Mouse (Mus musculus): ENCODE data around the gene Cadps2. TPM values are rescaled to one million over a fixed set of nuclear protein-coding genes. Genes with fewer than 3 reads are reported as not detected.

The Cadps2 gene
- polyA plus RNA-seq, 1 experiment from 2014 or later = 3.2 TPM

- Histone ChIP-seq H3K36me3 (no peaks in the 10 kb centered on the region), H3K9me3 (no peaks in the 10 kb centered on the region), H3K27me3 (peaks cover 31% of the 10 kb centered on the region), H3K9ac (replicated peaks) (no peak overlapping the region), H3K27ac (replicated peaks) (no peak overlapping the region), H3K4me2 (replicated peaks) (no peak overlapping the region), H3K4me1 (no peaks in the 10 kb centered on the region; the same call in 1 of the 2 replicates), H3K4me3 (no peak overlapping the region)
- 88% methylated on average over 2 of the region's 2 CpGs for WGBS
- ATAC-seq (ENCODE audit: low FRiP score, low read depth) = no peak
Observed at GRCm38 (mm10) chr6:23394131-23394530, 445.1 kb downstream of the Cadps2 start.

DNA sequence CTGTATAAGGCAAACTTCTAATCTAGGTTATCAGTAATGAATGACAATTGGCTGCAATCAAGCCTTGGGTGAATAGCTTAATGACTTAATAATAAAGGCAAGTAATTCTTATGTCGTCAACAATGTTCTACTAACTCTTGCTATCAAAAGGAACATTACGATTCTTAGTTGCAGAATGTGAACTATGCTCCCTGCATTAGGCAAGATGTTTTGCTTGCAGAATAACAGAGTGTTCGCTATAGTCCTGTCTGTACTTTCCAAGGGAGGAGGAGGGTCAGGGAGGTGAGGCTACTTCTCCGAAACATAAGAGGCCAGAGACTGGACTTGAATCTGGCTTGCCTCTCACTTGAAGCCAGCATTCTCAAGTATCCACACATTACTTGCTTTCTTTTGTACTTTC lies 446.5 kb downstream of the Cadps2 start:
- WGBS = 90% methylated on average over 4 of the region's 4 CpGs
- Histone ChIP-seq H3K4me1 (no peaks in the 10 kb centered on the region; the same call in 1 of the 2 replicates), H3K9ac (replicated peaks) (no peak overlapping the region), H3K9me3 (no peaks in the 10 kb centered on the region), H3K27ac (replicated peaks) (no peak overlapping the region), H3K4me2 (replicated peaks) (no peak overlapping the region), H3K4me3 (no peak overlapping the region), H3K27me3 (peaks cover 37% of the 10 kb centered on the region), H3K36me3 (no peaks in the 10 kb centered on the region)
- ATAC-seq (ENCODE audit: low FRiP score, low read depth) = no peak

- H3K27me3 ChIP-seq = peaks cover 46% of the 10 kb centered on the region
- H3K27ac ChIP-seq (replicated peaks) = no peak overlapping the region
- no peak overlapping the region for H3K4me2 ChIP-seq (replicated peaks)
- WGBS = 8% methylated on average over 5 of the region's 5 CpGs
- H3K9ac ChIP-seq (replicated peaks) = no peak overlapping the region
- no peaks in the 10 kb centered on the region for H3K36me3 ChIP-seq
- no peak overlapping the region for H3K4me3 ChIP-seq
- peak; percentile 64; the same call in 1 of the 2 replicates for ATAC-seq (ENCODE audit: low FRiP score, low read depth)
- H3K4me1 ChIP-seq = peaks cover 20% of the 10 kb centered on the region
- H3K9me3 ChIP-seq = no peaks in the 10 kb centered on the region
Observed at GRCm38 (mm10) chr6:23386711-23387110, 452.5 kb downstream of the Cadps2 start.

DNA sequence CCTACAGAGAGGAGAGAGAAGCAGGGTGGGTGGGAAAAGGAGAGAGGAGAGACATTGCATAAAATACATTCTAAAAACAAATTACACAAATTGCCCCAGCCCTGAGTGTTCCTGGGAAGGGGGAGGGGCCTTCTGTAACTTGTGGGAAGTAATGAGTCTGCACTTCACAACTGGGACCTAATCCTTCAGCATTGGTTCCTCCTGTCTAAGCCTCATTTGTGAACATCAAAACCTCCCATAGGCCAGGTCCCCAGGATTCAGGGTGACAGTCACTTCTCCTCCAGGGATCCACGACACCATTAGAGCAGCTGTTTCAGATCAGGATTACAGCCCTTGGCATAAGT lies 456.2 kb downstream of the Cadps2 start:
- Histone ChIP-seq H3K4me3 (no peak overlapping the region), H3K4me2 (replicated peaks) (peak overlapping the region; percentile 28), H3K9ac (replicated peaks) (no peak overlapping the region), H3K36me3 (no peaks in the 10 kb centered on the region), H3K4me1 (peaks cover 20% of the 10 kb centered on the region), H3K27ac (replicated peaks) (no peak overlapping the region), H3K9me3 (no peaks in the 10 kb centered on the region), H3K27me3 (peaks cover 41% of the 10 kb centered on the region)
- 5% methylated on average over 1 of the region's 1 CpGs for WGBS
- peak; percentile 81; the same call in 1 of the 2 replicates for ATAC-seq (ENCODE audit: low FRiP score, low read depth)

DNA sequence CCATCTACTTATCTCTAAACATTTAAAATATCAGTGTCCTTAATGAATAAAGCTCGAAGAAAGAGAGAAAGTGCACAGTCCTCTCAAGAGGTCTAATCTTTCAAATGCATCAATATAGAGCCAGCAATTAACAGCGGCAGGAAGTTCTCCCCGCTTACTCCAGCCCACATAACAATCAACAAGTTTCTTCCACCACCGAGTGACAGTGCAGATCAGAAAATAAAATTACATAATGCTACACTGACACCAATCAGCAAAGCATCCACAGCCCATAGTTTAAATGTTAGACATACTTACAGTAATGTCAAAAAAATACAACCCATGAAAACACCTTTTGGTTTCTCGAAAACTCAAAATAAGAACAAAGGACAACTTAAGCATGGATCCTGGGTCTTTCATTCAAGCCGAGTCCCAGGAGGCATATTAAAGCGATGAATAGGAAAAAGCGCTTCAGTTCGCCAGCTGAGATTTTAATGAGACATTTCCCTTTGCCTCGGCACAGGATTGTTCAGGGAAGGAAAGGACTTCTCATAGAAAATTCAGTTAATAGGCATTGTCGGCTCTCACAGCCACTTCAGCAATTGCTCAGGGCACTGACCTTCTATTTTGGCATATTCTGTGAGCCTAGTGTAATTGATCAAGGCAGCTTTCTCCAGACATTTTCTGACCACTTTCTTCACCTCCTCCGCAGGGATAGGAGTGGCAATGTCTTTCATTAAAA lies 456.8 kb downstream of the Cadps2 start:
- H3K4me1 ChIP-seq = peaks cover 20% of the 10 kb centered on the region
- no peak overlapping the region for H3K4me3 ChIP-seq
- no peak overlapping the region for H3K9ac ChIP-seq (replicated peaks)
- H3K27me3 ChIP-seq = peaks cover 39% of the 10 kb centered on the region
- H3K27ac ChIP-seq (replicated peaks) = no peak overlapping the region
- 10% methylated on average over 12 of the region's 12 CpGs for WGBS
- ATAC-seq (ENCODE audit: low FRiP score, low read depth) = peak; percentile 74
- H3K4me2 ChIP-seq (replicated peaks) = peak overlapping the region; percentile 28
- H3K36me3 ChIP-seq = no peaks in the 10 kb centered on the region
- H3K9me3 ChIP-seq = no peaks in the 10 kb centered on the region

DNA sequence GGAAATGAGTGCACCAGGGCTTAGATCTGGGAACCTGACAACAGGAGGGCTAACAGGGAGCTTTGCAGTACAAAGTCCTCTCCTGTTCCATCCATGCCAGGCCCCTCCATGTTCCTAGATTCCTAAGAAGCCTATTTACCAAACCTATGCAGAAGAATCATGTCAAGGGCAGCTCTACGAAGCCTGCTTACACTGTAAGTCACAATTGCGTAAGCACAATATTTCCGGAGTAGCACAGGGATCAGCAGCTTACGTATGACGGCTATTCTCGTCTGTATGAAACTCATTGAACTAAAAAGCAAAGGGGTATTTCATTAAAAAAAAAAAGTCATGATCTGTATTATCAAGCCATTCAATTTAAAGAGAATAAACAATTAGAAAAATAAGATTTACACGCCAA lies 462.9 kb downstream of the Cadps2 start:
- 90% methylated on average over 7 of the region's 7 CpGs for WGBS
- peaks cover 9% of the 10 kb centered on the region for H3K27me3 ChIP-seq

DNA sequence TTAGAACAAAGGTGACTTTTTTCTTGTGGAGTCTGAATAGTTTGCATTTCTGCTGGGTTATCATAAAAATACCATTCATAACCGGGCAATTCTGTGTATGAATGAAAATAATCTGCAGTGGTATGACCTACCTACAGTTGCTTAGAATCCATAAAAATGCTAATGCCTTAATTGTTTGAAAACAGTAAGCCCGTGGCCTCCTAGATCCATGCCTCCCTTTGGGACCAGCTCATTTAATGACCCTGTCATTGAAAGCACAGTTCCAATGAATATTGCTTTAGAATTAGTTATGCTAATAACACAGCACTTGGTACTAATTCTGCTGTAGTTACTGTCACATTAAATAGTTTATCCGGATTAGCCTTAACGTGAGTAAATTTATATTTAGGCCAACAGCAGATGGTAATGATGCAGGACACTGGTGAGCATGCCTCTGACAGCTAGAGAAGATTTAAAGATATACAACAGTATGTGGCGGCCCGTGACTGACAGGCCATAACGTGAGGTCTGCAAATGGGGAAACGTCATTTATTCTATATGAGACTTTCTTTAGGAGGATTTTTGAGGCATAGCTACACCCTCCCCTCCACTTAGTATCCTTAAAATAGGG lies 477.3 kb downstream of the Cadps2 start:
- H3K27me3 ChIP-seq = no peaks in the 10 kb centered on the region
- WGBS = 66% methylated on average over 8 of the region's 8 CpGs
- peaks cover 10% of the 10 kb centered on the region; the same call in 1 of the 2 replicates for H3K4me1 ChIP-seq
- H3K9ac ChIP-seq (replicated peaks) = no peak overlapping the region
- H3K27ac ChIP-seq (replicated peaks) = no peak overlapping the region
- peak; percentile 63 for ATAC-seq (ENCODE audit: low FRiP score, low read depth)
- no peaks in the 10 kb centered on the region for H3K36me3 ChIP-seq
- H3K9me3 ChIP-seq = no peaks in the 10 kb centered on the region
- H3K4me3 ChIP-seq = no peak overlapping the region
- no peak overlapping the region for H3K4me2 ChIP-seq (replicated peaks)

More for the DNA sequence above, 462.9 kb downstream of the Cadps2 start:
- Histone ChIP-seq H3K27ac (replicated peaks) (no peak overlapping the region), H3K4me2 (replicated peaks) (no peak overlapping the region), H3K9me3 (no peaks in the 10 kb centered on the region), H3K9ac (replicated peaks) (no peak overlapping the region), H3K36me3 (no peaks in the 10 kb centered on the region), H3K4me3 (no peak overlapping the region), H3K4me1 (no peaks in the 10 kb centered on the region)
- no peak for ATAC-seq (ENCODE audit: low FRiP score, low read depth)

- peaks cover 10% of the 10 kb centered on the region; the same call in 1 of the 2 replicates for H3K4me1 ChIP-seq
- no peak overlapping the region for H3K27ac ChIP-seq (replicated peaks)
- WGBS = 59% methylated on average over 2 of the region's 2 CpGs
- H3K27me3 ChIP-seq = no peaks in the 10 kb centered on the region; the same call in 1 of the 2 replicates
- no peak overlapping the region for H3K4me3 ChIP-seq
- no peak for ATAC-seq (ENCODE audit: low FRiP score, low read depth)
- H3K4me2 ChIP-seq (replicated peaks) = no peak overlapping the region
- no peak overlapping the region for H3K9ac ChIP-seq (replicated peaks)
- H3K9me3 ChIP-seq = no peaks in the 10 kb centered on the region
- no peaks in the 10 kb centered on the region for H3K36me3 ChIP-seq
Observed at GRCm38 (mm10) chr6:23360596-23360995, 478.6 kb downstream of the Cadps2 start.

- Histone ChIP-seq H3K36me3 (no peaks in the 10 kb centered on the region), H3K4me3 (no peak overlapping the region), H3K4me1 (peaks cover 16% of the 10 kb centered on the region; the same call in 1 of the 2 replicates), H3K9me3 (no peaks in the 10 kb centered on the region), H3K27ac (replicated peaks) (no peak overlapping the region), H3K4me2 (replicated peaks) (no peak overlapping the region), H3K9ac (replicated peaks) (no peak overlapping the region), H3K27me3 (no peaks in the 10 kb centered on the region; the same call in 1 of the 2 replicates)
- WGBS = 47% methylated on average over 4 of the region's 4 CpGs
- ATAC-seq (ENCODE audit: low FRiP score, low read depth) = no peak
Observed at GRCm38 (mm10) chr6:23356141-23356540, 483.1 kb downstream of the Cadps2 start.

- H3K4me1 ChIP-seq = peaks cover 13% of the 10 kb centered on the region; the same call in 1 of the 2 replicates
- H3K36me3 ChIP-seq = no peaks in the 10 kb centered on the region
- peak; percentile 86 for ATAC-seq (ENCODE audit: low FRiP score, low read depth)
- H3K9me3 ChIP-seq = no peaks in the 10 kb centered on the region
- H3K4me3 ChIP-seq = no peak overlapping the region
- H3K27me3 ChIP-seq = no peaks in the 10 kb centered on the region; the same call in 1 of the 2 replicates
- H3K4me2 ChIP-seq (replicated peaks) = no peak overlapping the region
- H3K9ac ChIP-seq (replicated peaks) = no peak overlapping the region
- H3K27ac ChIP-seq (replicated peaks) = no peak overlapping the region
- WGBS = 2% methylated on average over 7 of the region's 7 CpGs
Observed at GRCm38 (mm10) chr6:23353480-23353879, 485.7 kb downstream of the Cadps2 start.

- Histone ChIP-seq H3K4me1 (no peaks in the 10 kb centered on the region; the same call in 1 of the 2 replicates), H3K4me2 (replicated peaks) (no peak overlapping the region), H3K27ac (replicated peaks) (no peak overlapping the region), H3K9ac (replicated peaks) (no peak overlapping the region), H3K36me3 (no peaks in the 10 kb centered on the region), H3K9me3 (no peaks in the 10 kb centered on the region), H3K27me3 (no peaks in the 10 kb centered on the region), H3K4me3 (no peak overlapping the region)
- WGBS = 68% methylated on average over 7 of the region's 7 CpGs
- no peak for ATAC-seq (ENCODE audit: low FRiP score, low read depth)
Observed at GRCm38 (mm10) chr6:23337411-23338063, 501.7 kb downstream of the Cadps2 start.

GRCm38 (mm10) chr6:23314945-23315344 lies 524.3 kb downstream of the Cadps2 start:
- no peak for ATAC-seq (ENCODE audit: low FRiP score, low read depth)
- H3K9ac ChIP-seq (replicated peaks) = no peak overlapping the region
- no peak overlapping the region for H3K4me3 ChIP-seq
- 63% methylated on average over 8 of the region's 8 CpGs for WGBS
- no peak overlapping the region for H3K4me2 ChIP-seq (replicated peaks)
- no peak overlapping the region for H3K27ac ChIP-seq (replicated peaks)
- no peaks in the 10 kb centered on the region for H3K36me3 ChIP-seq
- H3K9me3 ChIP-seq = no peaks in the 10 kb centered on the region
- H3K4me1 ChIP-seq = peaks cover 18% of the 10 kb centered on the region; the same call in 1 of the 2 replicates
- peaks cover 2% of the 10 kb centered on the region; the same call in 1 of the 2 replicates for H3K27me3 ChIP-seq
